Mouse (Mus musculus) testis, adult 2 months (tissue): Measurements from ENCODE around the gene Irf9. TPM values are rescaled to one million over a fixed set of nuclear protein-coding genes. Genes with fewer than 3 reads are reported as not detected.

Source experiments
- H3K27ac ChIP-seq: fragments of 200-500 bp; 2 replicates; pipeline ENCODE4 v1.5.1; 2012; ENCODE audit warnings: low read depth, low read length; ENCODE audit not compliant: control insufficient read depth, insufficient read depth
- H3K27me3 ChIP-seq: fragments of 200-500 bp; 2 replicates; pipeline ENCODE4 v1.6.1; 2012; ENCODE audit warnings: mild to moderate bottlenecking, low read length, moderate library complexity; ENCODE audit not compliant: control insufficient read depth, insufficient read depth
- H3K36me3 ChIP-seq: fragments of 200-500 bp; 2 replicates; pipeline ENCODE4 v1.6.1; 2012; ENCODE audit warnings: mild to moderate bottlenecking, low read length; ENCODE audit not compliant: control insufficient read depth, insufficient read depth
- H3K4me1 ChIP-seq: fragments of 200-500 bp; 2 replicates; pipeline ENCODE4 v1.6.1; 2012; ENCODE audit warnings: low read length; ENCODE audit not compliant: control insufficient read depth, insufficient read depth
- H3K4me3 ChIP-seq: fragments of 200-500 bp; 2 replicates; pipeline ENCODE4 v1.5.1; 2012; ENCODE audit warnings: low read depth, mild to moderate bottlenecking, low read length, moderate library complexity, mixed read lengths; ENCODE audit not compliant: control insufficient read depth
- CTCF ChIP-seq: fragments of 200-500 bp; IDR thresholded peaks from 2 replicates; pipeline ENCODE4 v1.5.1; 2012; ENCODE audit warnings: low read depth, mild to moderate bottlenecking, inconsistent platforms, low read length, moderate library complexity; ENCODE audit not compliant: control insufficient read depth, insufficient read depth, insufficient replicate concordance
- POLR2A ChIP-seq: fragments of 200-500 bp; IDR thresholded peaks from 2 replicates; pipeline ENCODE4 v1.6.1; 2012; ENCODE audit warnings: low read depth, mild to moderate bottlenecking, inconsistent platforms, low read length, moderate library complexity; ENCODE audit not compliant: control insufficient read depth
- polyA plus RNA-seq: library from polyadenylated mRNA; depleted of rRNA; stranded (reverse); fragments of >200 nt; gene quantifications from 2 replicates; pipeline ENCODE4 v1.2.3, GENCODE M21; 2012; rRNA removed

Irf9 gene
- polyA plus RNA-seq, 1 experiment = 4.1 TPM

- TF ChIP-seq CTCF = no peak
- H3K27me3 ChIP-seq = no peaks in the 10 kb centered on the region
- H3K36me3 ChIP-seq = no peaks in the 10 kb centered on the region
- H3K4me1 ChIP-seq = no peaks in the 10 kb centered on the region
- H3K27ac ChIP-seq = no peak overlapping the region
- peak overlapping the region; percentile 82 for H3K4me3 ChIP-seq
Observed at GRCm38 (mm10) chr14:55651528-55651927, 48.2 kb downstream of the Irf9 start.

- no peak for TF ChIP-seq CTCF
- no peak for TF ChIP-seq POLR2A
- no peak overlapping the region for H3K4me3 ChIP-seq
- H3K27me3 ChIP-seq = no peaks in the 10 kb centered on the region
- H3K36me3 ChIP-seq = no peaks in the 10 kb centered on the region
- H3K27ac ChIP-seq = no peak overlapping the region
- peaks cover 5% of the 10 kb centered on the region for H3K4me1 ChIP-seq
Observed at GRCm38 (mm10) chr14:55656935-55657334, 53.6 kb downstream of the Irf9 start.

- TF ChIP-seq POLR2A (no peak), CTCF (no peak)
- no peak overlapping the region for H3K4me3 ChIP-seq
- no peaks in the 10 kb centered on the region; the same call in 1 of the 2 replicates for H3K36me3 ChIP-seq
- H3K27me3 ChIP-seq = no peaks in the 10 kb centered on the region
- no peak overlapping the region for H3K27ac ChIP-seq
- H3K4me1 ChIP-seq = peaks cover 5% of the 10 kb centered on the region
Observed at GRCm38 (mm10) chr14:55658011-55658410, 54.6 kb downstream of the Irf9 start.

Other genes with a start within 250 kb of the Irf9 start
- gene Dhrs4, start 124.8 kb upstream of the Irf9 start, polyA plus RNA-seq = 27.2 and 28.8 TPM in 2 replicates
- gene Carmil3, start 112.9 kb upstream of the Irf9 start, polyA plus RNA-seq = 1.8 and 1.9 TPM in 2 replicates
- 0.06 and 0.29 TPM in 2 replicates for gene Cpne6, start 93.1 kb upstream of the Irf9 start, polyA plus RNA-seq
- 0.20 and 0.37 TPM in 2 replicates for gene Nrl, start 78.6 kb upstream of the Irf9 start, polyA plus RNA-seq
- gene Pck2, start 63.3 kb upstream of the Irf9 start, polyA plus RNA-seq = 2.8 and 5.7 TPM in 2 replicates
- 54.5 and 60.7 TPM in 2 replicates for gene Dcaf11, start 43.6 kb upstream of the Irf9 start, polyA plus RNA-seq
- 2.1 and 2.3 TPM in 2 replicates for gene A730061H03Rik, start 43.2 kb upstream of the Irf9 start, polyA plus RNA-seq
- gene Fitm1, start 28.0 kb upstream of the Irf9 start, polyA plus RNA-seq = 40.2 and 52.7 TPM in 2 replicates
- gene Psme1, start 25.4 kb upstream of the Irf9 start, polyA plus RNA-seq = 7.6 and 8.4 TPM in 2 replicates
- gene Emc9, start 18.3 kb upstream of the Irf9 start, polyA plus RNA-seq = 5.8 and 6.4 TPM in 2 replicates
- gene Psme2, start 12.5 kb upstream of the Irf9 start, polyA plus RNA-seq = 10.2 and 14.9 TPM in 2 replicates
- 7.8 and 8.9 TPM in 2 replicates for gene Rnf31, start 11.9 kb upstream of the Irf9 start, polyA plus RNA-seq
- 65.8 and 78.1 TPM in 2 replicates for gene Rec8, start 14.5 kb downstream of the Irf9 start, polyA plus RNA-seq
- gene Ipo4, start 32.4 kb downstream of the Irf9 start, polyA plus RNA-seq = 519 and 558 TPM in 2 replicates
- 1.9 and 2.1 TPM in 2 replicates for gene Gm49378, start 34.3 kb downstream of the Irf9 start, polyA plus RNA-seq
- gene Tm9sf1, start 40.2 kb downstream of the Irf9 start, polyA plus RNA-seq = 18.2 and 21.3 TPM in 2 replicates
- gene Tssk4, start 46.6 kb downstream of the Irf9 start, polyA plus RNA-seq = 197 and 200 TPM in 2 replicates
- gene Mdp1, start 56.9 kb downstream of the Irf9 start, polyA plus RNA-seq = 4.1 TPM in 2 replicates
- 29.6 and 35.9 TPM in 2 replicates for gene Gmpr2, start 68.4 kb downstream of the Irf9 start, polyA plus RNA-seq
- 196 and 222 TPM in 2 replicates for gene Nedd8, start 68.6 kb downstream of the Irf9 start, polyA plus RNA-seq
- 26.8 and 30.0 TPM in 2 replicates for gene Tinf2, start 78.2 kb downstream of the Irf9 start, polyA plus RNA-seq
- 0.27 and 0.65 TPM in 2 replicates for gene Tgm1, start 110.4 kb downstream of the Irf9 start, polyA plus RNA-seq
- gene Rabggta, start 118.7 kb downstream of the Irf9 start, polyA plus RNA-seq = 40.9 and 41.4 TPM in 2 replicates
- 322 and 330 TPM in 2 replicates for gene Dhrs1, start 142.1 kb downstream of the Irf9 start, polyA plus RNA-seq
- 142 and 144 TPM in 2 replicates for gene Nop9, start 142.1 kb downstream of the Irf9 start, polyA plus RNA-seq
- 0.13 TPM in 1 of 2 replicates, not detected in the other for gene Cideb, start 154.9 kb downstream of the Irf9 start, polyA plus RNA-seq
- 0.07 and 0.11 TPM in 2 replicates for gene Ltb4r2, start 157.9 kb downstream of the Irf9 start, polyA plus RNA-seq
- 0.11 and 0.20 TPM in 2 replicates for gene Ltb4r1, start 162.4 kb downstream of the Irf9 start, polyA plus RNA-seq
- gene Adcy4, start 180.5 kb downstream of the Irf9 start, polyA plus RNA-seq = 0.38 and 0.82 TPM in 2 replicates
- 4.1 and 4.8 TPM in 2 replicates for gene Ripk3, start 185.3 kb downstream of the Irf9 start, polyA plus RNA-seq
- gene Nfatc4, start 219.6 kb downstream of the Irf9 start, polyA plus RNA-seq = 0.58 and 0.83 TPM in 2 replicates